Mouse (Mus musculus): ENCODE data around the gene Sstr5. TPM values are rescaled to one million over a fixed set of nuclear protein-coding genes. Genes with fewer than 3 reads are reported as not detected.

Sstr5 gene
- polyA plus RNA-seq, 1 experiment from 2014 or later, result 0.08 TPM

DNA sequence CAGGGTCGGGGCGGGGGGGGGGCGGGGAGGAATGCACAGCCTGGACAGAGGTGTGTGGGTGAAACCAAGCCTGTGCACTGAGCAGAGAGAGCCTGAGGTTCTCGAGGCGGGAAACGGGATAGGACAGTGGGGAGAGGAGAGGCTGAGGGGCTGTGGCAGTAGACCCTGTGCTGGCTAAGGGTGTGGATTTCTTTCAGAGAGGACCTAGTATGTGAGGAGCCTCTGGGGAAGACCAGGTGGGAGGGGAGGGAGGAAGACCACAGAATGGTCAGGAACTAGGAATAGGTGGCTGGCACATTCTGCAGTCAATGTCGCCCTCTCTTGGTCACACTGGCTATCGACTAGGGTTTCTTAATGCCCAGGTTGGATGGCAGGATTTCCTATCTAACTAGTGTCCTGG, 27.3 kb downstream of the Sstr5 start:
- Histone ChIP-seq H3K4me3 (no peak overlapping the region), H3K9me3 (no peaks in the 10 kb centered on the region), H3K27ac (no peak overlapping the region), H3K9ac (no peak overlapping the region), H3K4me1 (peaks cover 10% of the 10 kb centered on the region), H3K36me3 (no peaks in the 10 kb centered on the region), H3K27me3 (peaks cover 30% of the 10 kb centered on the region), H3K4me2 (no peak overlapping the region)
- 28% methylated on average over 8 of the region's 8 CpGs for WGBS
- no peak for ATAC-seq (ENCODE audit: insufficient number of reproducible peaks, low FRiP score, low TSS enrichment, low read depth)

DNA sequence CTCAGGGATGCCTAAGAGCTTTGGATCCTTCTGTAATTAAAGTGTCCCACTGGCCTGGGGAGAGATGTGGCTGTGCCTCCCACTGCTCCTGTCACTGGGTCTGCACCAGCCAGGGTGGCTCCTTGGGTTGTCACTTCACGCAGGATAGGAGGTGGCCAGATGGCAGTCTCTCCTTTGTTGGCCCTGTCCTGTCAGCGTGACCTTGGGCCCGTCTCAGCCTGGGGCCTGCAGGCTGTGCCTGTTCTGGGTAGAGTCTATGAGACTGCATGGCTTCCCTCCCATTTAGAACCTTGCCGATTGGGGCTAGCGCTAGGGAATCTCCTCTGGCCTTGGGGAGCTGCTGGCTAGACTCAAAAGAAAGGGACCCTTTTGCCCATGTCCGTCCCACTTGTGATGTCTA, 28.8 kb downstream of the Sstr5 start:
- Histone ChIP-seq H3K4me2 (no peak overlapping the region), H3K27ac (no peak overlapping the region), H3K4me1 (no peaks in the 10 kb centered on the region), H3K9me3 (no peaks in the 10 kb centered on the region), H3K36me3 (no peaks in the 10 kb centered on the region), H3K27me3 (peaks cover 23% of the 10 kb centered on the region), H3K9ac (no peak overlapping the region), H3K4me3 (no peak overlapping the region)
- WGBS, result 64% methylated on average over 6 of the region's 6 CpGs
- no peak for ATAC-seq (ENCODE audit: insufficient number of reproducible peaks, low FRiP score, low TSS enrichment, low read depth)

DNA sequence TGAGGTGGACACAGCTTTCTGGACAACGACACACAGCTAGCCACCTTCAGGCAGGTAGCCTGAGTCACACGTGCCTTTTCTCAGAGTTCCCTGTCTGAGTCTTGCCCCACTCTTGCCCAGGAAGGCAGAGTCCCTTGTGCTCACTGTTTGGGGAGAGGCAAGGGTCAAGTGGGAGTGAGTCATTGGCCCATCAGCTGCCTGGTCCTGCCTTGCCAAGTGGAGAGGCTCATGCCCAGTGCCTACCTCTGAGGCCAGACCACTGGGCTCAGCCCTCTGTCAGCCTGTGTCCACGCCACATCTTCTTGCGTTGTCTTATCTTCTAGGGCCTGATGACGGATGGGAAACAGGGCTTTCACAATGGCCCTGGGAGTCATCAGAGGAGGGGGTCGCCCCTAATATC, 29.3 kb downstream of the Sstr5 start:
- no peak for ATAC-seq (ENCODE audit: insufficient number of reproducible peaks, low FRiP score, low TSS enrichment, low read depth)
- Histone ChIP-seq H3K4me2 (no peak overlapping the region), H3K27ac (no peak overlapping the region), H3K4me1 (peaks cover 3% of the 10 kb centered on the region), H3K27me3 (peaks cover 19% of the 10 kb centered on the region), H3K4me3 (no peak overlapping the region), H3K9ac (no peak overlapping the region), H3K9me3 (no peaks in the 10 kb centered on the region), H3K36me3 (no peaks in the 10 kb centered on the region)
- WGBS, result 61% methylated on average over 6 of the region's 6 CpGs

DNA sequence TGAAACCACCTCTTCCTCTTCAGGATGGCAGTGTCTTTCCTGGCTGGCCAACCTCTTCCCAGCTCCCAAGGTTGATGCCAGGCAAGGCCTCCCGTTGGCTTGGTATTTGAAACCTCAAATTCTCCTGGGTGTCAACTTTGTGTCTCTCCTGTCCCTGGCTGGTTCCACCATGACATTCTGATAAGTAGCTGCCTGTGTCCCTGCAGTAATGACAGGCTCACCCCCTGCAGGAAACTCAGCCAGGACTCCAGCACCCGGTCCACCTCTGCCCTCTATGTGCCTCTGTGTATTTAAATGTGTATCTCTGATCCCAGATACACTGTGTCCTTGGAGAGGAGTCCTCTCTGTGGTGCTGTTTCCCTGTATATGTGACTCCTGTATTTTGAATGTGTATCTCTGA, 30.8 kb downstream of the Sstr5 start:
- H3K27me3 ChIP-seq, result peaks cover 4% of the 10 kb centered on the region
- 78% methylated on average over 2 of the region's 2 CpGs for WGBS
- H3K9me3 ChIP-seq, result no peaks in the 10 kb centered on the region
- no peaks in the 10 kb centered on the region for H3K36me3 ChIP-seq
- H3K4me3 ChIP-seq, result no peak overlapping the region
- H3K4me1 ChIP-seq, result peaks cover 11% of the 10 kb centered on the region
- no peak for ATAC-seq (ENCODE audit: insufficient number of reproducible peaks, low FRiP score, low TSS enrichment, low read depth)
- H3K4me2 ChIP-seq, result no peak overlapping the region
- no peak overlapping the region for H3K27ac ChIP-seq
- H3K9ac ChIP-seq, result no peak overlapping the region

DNA sequence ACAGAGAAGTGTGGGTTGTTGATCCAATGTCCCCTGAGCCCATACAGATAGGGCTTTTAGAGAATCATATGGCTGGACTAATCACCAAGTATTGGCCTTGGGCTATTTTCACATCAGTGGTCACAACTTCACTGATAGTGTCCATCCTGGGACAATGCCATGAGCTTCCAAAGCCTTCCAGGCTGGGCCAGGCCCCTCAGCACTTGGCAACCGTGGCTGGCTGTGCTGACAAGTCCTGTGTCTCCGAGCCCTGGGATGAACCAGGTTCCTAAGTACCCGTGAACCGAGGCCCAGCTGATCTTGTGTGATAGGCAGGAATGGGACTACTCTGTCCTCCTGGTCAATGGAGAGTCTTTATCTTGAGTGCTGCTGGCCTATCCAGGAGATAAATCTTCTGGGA, 33.0 kb downstream of the Sstr5 start:
- Histone ChIP-seq H3K36me3 (no peaks in the 10 kb centered on the region), H3K27ac (no peak overlapping the region), H3K4me1 (peaks cover 11% of the 10 kb centered on the region), H3K4me2 (no peak overlapping the region), H3K4me3 (no peak overlapping the region), H3K27me3 (no peaks in the 10 kb centered on the region), H3K9ac (no peak overlapping the region), H3K9me3 (no peaks in the 10 kb centered on the region)
- ATAC-seq (ENCODE audit: insufficient number of reproducible peaks, low FRiP score, low TSS enrichment, low read depth), result no peak
- WGBS, result 88% methylated on average over 4 of the region's 4 CpGs

DNA sequence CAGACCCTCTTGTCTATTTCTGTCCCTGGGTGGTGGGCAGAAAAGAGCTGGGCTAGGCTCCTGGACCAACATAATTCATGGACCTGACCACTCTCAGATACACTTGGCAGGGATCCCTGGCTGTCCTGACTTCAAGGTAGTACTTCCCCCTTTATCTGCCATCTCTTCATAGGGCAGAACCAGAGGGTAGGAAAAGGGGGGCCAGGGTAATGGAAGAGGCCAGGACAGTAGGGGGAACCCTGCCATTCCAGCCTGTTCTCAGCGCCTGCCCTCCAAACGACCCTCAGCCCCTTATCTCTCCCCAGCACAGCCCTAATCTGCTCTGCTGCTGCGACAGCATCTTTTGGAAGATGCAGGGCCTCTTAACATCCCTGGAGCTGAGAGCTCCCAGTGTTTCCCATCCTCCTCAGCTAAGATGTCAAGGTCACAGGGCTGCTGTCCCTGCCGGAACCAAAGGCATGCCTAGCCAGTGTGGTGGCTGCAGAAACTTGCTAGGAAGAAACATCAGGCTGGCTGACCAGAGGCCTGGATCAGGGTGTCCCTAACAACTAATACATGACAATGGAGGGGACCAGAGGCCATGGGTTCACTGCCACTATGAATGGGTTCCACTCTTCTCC, 33.7 kb downstream of the Sstr5 start:
- 55% methylated on average over 4 of the region's 4 CpGs for WGBS
- no peak overlapping the region for H3K27ac ChIP-seq
- H3K27me3 ChIP-seq, result no peaks in the 10 kb centered on the region
- no peaks in the 10 kb centered on the region for H3K9me3 ChIP-seq
- H3K4me1 ChIP-seq, result peaks cover 11% of the 10 kb centered on the region
- no peaks in the 10 kb centered on the region for H3K36me3 ChIP-seq
- ATAC-seq (ENCODE audit: insufficient number of reproducible peaks, low FRiP score, low TSS enrichment, low read depth), result no peak
- no peak overlapping the region for H3K4me2 ChIP-seq
- no peak overlapping the region for H3K4me3 ChIP-seq
- no peak overlapping the region for H3K9ac ChIP-seq

DNA sequence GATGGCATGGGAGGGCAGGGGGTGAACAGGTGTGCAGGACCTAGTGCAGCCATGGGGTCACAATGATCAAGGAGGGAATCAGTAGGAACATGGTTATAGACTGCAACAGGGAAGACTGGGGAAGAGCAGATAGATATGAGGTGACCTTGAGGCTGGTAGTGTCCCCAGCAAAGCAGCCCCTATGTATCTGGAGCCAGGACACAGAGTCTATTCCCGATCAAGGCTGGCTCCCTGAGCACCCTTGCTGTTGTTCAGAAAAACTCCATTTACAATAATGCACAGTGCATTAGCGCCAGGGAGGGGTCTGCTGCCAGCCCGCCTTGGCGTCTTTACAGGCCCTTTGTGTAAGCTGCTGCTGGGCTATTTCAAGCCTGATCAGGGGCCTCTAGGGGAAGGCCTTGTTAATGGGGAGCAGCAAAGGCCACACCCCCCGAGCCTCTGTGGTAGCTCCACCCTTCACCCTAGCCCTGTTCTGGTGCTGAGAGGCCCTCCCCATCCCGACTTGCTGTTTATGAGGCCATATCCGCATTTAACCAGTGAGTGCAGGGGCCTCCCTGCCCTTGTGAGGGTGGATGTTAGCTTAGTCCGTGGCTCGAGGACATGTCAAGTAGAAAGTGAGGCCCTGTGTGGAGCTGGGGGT, 34.7 kb downstream of the Sstr5 start:
- Histone ChIP-seq H3K9ac (no peak overlapping the region), H3K4me1 (peaks cover 11% of the 10 kb centered on the region), H3K36me3 (no peaks in the 10 kb centered on the region), H3K4me2 (no peak overlapping the region), H3K27me3 (no peaks in the 10 kb centered on the region), H3K4me3 (no peak overlapping the region), H3K9me3 (no peaks in the 10 kb centered on the region), H3K27ac (peak overlapping the region; percentile 38; the same call in 1 of the 2 replicates)
- WGBS, result 7% methylated on average over 9 of the region's 9 CpGs
- ATAC-seq (ENCODE audit: insufficient number of reproducible peaks, low FRiP score, low TSS enrichment, low read depth), result peak; percentile 83

DNA sequence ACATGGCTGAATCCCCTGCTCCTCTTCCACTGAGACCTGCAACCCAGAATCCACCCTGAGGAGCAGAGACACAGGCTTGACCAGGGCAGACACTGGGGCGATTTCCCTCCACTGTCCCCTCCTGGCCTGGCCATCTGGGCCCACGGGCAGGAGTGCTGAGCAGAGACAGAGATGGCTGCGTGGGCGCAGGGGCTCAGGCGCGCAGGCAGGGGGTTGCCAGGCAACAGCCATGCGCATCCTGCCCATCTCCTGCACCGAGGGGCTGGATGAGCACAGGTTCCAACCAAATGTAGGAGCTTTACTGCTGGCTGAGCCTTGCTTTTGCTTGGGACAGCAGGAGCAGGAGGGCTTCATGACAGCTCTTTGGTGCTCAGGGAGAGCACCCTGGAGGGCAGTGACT, 40.5 kb downstream of the Sstr5 start:
- H3K4me1 ChIP-seq, result no peaks in the 10 kb centered on the region; the same call in 1 of the 2 replicates

DNA sequence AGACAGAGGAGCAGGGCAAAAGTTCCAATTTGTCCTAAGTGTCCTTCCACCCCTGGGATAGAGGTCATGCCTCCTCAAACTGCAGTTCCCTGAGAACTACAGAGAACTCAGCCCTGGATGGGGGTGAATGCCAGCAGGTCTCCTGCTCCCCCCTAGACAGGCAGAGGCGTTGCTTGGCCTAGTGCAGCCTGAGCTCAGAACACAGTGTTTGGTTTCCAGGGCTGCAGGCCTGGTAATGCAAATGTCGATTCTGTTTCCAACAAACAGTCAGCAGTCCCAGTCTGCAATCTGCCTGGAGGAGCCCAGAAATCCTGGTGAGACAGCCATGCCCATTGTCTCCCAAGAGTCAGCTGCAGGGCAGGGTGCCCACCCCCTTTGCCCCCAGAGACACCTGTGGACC, 42.8 kb downstream of the Sstr5 start, which contains the start of gene Tekt4:
Gene Tekt4, plus strand, starts transcription at position 344 of the 400 bp plus-strand sequence.
- 37% methylated on average over 2 of the region's 2 CpGs for WGBS
- Histone ChIP-seq H3K4me3 (no peak within 1 kb of the TSS), H3K27me3 (no peaks in the 10 kb centered on the region), H3K36me3 (no peaks in the 10 kb centered on the region), H3K4me1 (no peaks in the 10 kb centered on the region; the same call in 1 of the 2 replicates), H3K27ac (no peak within 1 kb of the TSS), H3K9ac (0 out of 2 replicates have a peak within 1 kb of the TSS, but pooled peaks have one; percentile 14), H3K9me3 (no peaks in the 10 kb centered on the region), H3K4me2 (no peak within 1 kb of the TSS)
- no peak for ATAC-seq (ENCODE audit: insufficient number of reproducible peaks, low FRiP score, low TSS enrichment, low read depth)

More for the DNA sequence above, 40.5 kb downstream of the Sstr5 start:
- H3K4me3 ChIP-seq, result no peak overlapping the region
- no peak for ATAC-seq (ENCODE audit: insufficient number of reproducible peaks, low FRiP score, low TSS enrichment, low read depth)
- H3K27ac ChIP-seq, result no peak overlapping the region
- H3K4me2 ChIP-seq, result no peak overlapping the region
- no peaks in the 10 kb centered on the region for H3K36me3 ChIP-seq
- no peaks in the 10 kb centered on the region for H3K9me3 ChIP-seq
- no peak overlapping the region for H3K9ac ChIP-seq
- H3K27me3 ChIP-seq, result no peaks in the 10 kb centered on the region
- 54% methylated on average over 8 of the region's 8 CpGs for WGBS

DNA sequence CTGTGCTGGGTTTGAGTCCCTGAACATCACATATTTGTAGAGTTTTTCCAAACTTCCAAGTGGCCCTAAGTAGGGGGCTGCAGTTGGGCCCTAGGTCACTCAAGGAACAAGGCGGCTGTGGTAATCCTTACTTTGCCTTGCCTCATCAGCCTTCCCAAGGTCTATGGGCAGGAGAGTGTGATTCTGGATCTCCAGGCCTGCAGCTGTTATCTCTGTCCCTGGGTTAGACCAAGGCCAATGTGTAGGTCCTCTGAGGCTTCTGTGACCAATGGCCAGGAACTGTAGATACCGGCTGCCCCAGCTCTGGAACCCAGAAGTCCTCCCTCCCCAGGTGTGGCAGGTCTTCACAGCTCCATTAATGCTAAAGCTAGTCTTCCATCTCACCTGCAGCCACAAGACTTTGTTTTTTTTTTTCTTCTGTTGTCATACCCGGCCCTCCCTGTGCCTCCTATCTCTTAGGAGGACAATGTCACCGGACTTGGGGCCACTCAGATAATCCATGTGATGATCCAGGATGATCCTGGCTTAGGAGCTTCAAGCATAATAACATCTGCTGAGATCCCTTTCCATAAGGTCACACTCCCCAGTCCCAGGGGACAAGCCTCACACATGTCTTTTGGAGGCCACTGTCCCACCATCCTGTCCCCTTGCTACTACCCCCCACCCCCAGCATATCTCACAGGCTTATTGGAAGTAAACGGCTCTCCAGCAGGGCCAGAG, 44.7 kb downstream of the Sstr5 start:
- Histone ChIP-seq H3K4me3 (no peak overlapping the region), H3K4me1 (peaks cover 3% of the 10 kb centered on the region; the same call in 1 of the 2 replicates), H3K27ac (no peak overlapping the region), H3K4me2 (no peak overlapping the region), H3K27me3 (no peaks in the 10 kb centered on the region), H3K36me3 (no peaks in the 10 kb centered on the region), H3K9me3 (no peaks in the 10 kb centered on the region), H3K9ac (no peak overlapping the region)
- no peak for ATAC-seq (ENCODE audit: insufficient number of reproducible peaks, low FRiP score, low TSS enrichment, low read depth)
- WGBS, result 75% methylated on average over 5 of the region's 5 CpGs

DNA sequence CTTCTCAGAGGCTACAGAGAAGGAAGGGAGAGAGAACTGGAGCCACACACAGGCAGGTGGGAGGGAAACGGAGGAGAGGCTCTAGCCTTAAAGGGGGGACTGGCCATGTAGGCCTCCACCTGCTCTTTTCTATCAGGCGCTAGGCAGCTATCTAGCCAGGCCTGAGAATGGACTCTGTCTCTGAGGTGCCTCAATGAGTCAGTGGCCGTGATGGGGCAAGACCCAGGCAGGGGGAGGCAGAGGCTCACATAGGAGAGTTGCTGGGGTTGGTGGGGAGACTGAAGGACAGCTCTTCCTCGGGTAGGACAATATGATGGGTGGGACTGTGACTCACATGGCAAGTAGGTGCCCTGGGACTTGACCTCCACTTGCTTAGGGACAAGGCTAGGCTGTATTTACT, 46.8 kb downstream of the Sstr5 start:
- no peak overlapping the region for H3K27ac ChIP-seq

DNA sequence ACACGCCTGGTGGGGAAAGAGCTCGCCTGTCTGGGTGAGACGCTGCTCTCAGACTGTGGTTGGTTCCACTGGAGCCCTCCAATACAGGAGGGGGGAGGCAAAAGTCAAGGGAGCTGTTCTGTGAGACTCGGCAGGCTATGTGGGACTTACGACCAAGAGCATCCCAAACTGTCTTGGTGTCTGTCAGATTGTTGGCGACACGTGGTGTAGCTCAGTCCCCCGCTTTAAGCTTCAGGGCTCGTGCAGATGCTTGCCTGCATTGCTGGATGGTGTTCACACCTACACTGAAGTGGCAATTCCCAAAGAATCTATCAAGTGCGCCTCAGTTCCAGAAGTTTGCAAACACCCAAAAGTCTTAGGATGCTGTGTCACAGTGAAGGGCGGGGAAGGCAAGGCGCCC, 49.2 kb downstream of the Sstr5 start:
- Histone ChIP-seq H3K9me3 (no peaks in the 10 kb centered on the region), H3K27me3 (no peaks in the 10 kb centered on the region), H3K9ac (no peak overlapping the region), H3K4me3 (no peak overlapping the region), H3K4me1 (peaks cover 14% of the 10 kb centered on the region), H3K36me3 (no peaks in the 10 kb centered on the region), H3K27ac (no peak overlapping the region), H3K4me2 (no peak overlapping the region)
- no peak for ATAC-seq (ENCODE audit: insufficient number of reproducible peaks, low FRiP score, low TSS enrichment, low read depth)
- 70% methylated on average over 12 of the region's 12 CpGs for WGBS

More for the DNA sequence above, 46.8 kb downstream of the Sstr5 start:
- H3K4me1 ChIP-seq, result peaks cover 4% of the 10 kb centered on the region; the same call in 1 of the 2 replicates
- no peak overlapping the region for H3K4me2 ChIP-seq
- ATAC-seq (ENCODE audit: insufficient number of reproducible peaks, low FRiP score, low TSS enrichment, low read depth), result no peak
- WGBS, result 60% methylated on average over 4 of the region's 4 CpGs
- H3K9ac ChIP-seq, result no peak overlapping the region
- H3K27me3 ChIP-seq, result no peaks in the 10 kb centered on the region
- no peak overlapping the region for H3K4me3 ChIP-seq
- no peaks in the 10 kb centered on the region for H3K36me3 ChIP-seq
- H3K9me3 ChIP-seq, result no peaks in the 10 kb centered on the region

Data from limb, embryonic 15.5 days (tissue).